Mouse (Mus musculus) stomach, embryonic 14.5 days (tissue): Measurements from ENCODE around the gene Selenon. TPM values are rescaled to one million over a fixed set of nuclear protein-coding genes. Genes with fewer than 3 reads are reported as not detected.

ENCODE experiments used
- ATAC-seq: fragments of 200-750 bp; cut with Nextera tagmentation; 2 replicates; pipeline ENCODE4 v1.8.0; 2017; ENCODE audit warnings: low read depth, moderate TSS enrichment; ENCODE audit not compliant: insufficient number of reproducible peaks, insufficient read depth, low FRiP score
- H3K27ac ChIP-seq: fragments of 300-500 bp; sonication (generic); 2 replicates; pipeline ENCODE4 v1.5.1; 2014; ENCODE audit warnings: mild to moderate bottlenecking, low read length, moderate library complexity, mixed read lengths
- H3K27me3 ChIP-seq: fragments of 300-500 bp; sonication (generic); 2 replicates; pipeline ENCODE4 v1.6.1; 2014; ENCODE audit warnings: low read length, control low read depth, mixed read lengths; ENCODE audit not compliant: control insufficient read depth, insufficient read depth
- H3K36me3 ChIP-seq: fragments of 300-500 bp; sonication (generic); 2 replicates; pipeline ENCODE4 v1.6.1; 2014; ENCODE audit warnings: mild to moderate bottlenecking, control low read depth, low read length, moderate library complexity, mixed read lengths; ENCODE audit not compliant: control insufficient read depth, insufficient read depth
- H3K4me1 ChIP-seq: fragments of 300-500 bp; sonication (generic); 2 replicates; pipeline ENCODE4 v1.6.1; 2014; ENCODE audit warnings: low read length, control low read depth, mixed read lengths; ENCODE audit not compliant: control insufficient read depth, insufficient read depth
- H3K4me2 ChIP-seq: fragments of 300-500 bp; sonication (generic); replicated peaks from 2 replicates; pipeline ENCODE4 v1.6.1; 2014; ENCODE audit warnings: low read depth, low read length, control low read depth
- H3K4me3 ChIP-seq: fragments of 300-500 bp; sonication (generic); 2 replicates; pipeline ENCODE4 v1.5.1; 2014; ENCODE audit warnings: low read depth, low read length, control low read depth
- H3K9ac ChIP-seq: fragments of 300-500 bp; sonication (generic); replicated peaks from 2 replicates; pipeline ENCODE4 v1.6.1; 2014; ENCODE audit warnings: low read depth, mild to moderate bottlenecking, control low read depth, low read length, moderate library complexity, mixed read lengths
- H3K9me3 ChIP-seq: fragments of 300-500 bp; sonication (generic); 2 replicates; pipeline ENCODE4 v1.6.1; 2016; ENCODE audit warnings: low read depth, low read length, control low read depth; ENCODE audit not compliant: control insufficient read depth
- WGBS: fragments of 180-500 bp; shearing (Covaris S2); extraction: QIAGEN DNeasy Blood & Tissue Kit; methylation state at CpG from one replicate; pipeline ENCODE4 v1.1.7; 2014; 5-methylcytosine and 5-hydroxymethylcytosine counted together
- polyA plus RNA-seq: library from polyadenylated mRNA; unstranded; fragments of >200 nt; fragmentation: Nextera tagmentation; extraction: Ambion mirVana; gene quantifications from 2 replicates; pipeline ENCODE4 v1.2.1, GENCODE M21; 2014

The Selenon gene
- 17.4 and 21.6 TPM in 2 replicates for polyA plus RNA-seq

DNA sequence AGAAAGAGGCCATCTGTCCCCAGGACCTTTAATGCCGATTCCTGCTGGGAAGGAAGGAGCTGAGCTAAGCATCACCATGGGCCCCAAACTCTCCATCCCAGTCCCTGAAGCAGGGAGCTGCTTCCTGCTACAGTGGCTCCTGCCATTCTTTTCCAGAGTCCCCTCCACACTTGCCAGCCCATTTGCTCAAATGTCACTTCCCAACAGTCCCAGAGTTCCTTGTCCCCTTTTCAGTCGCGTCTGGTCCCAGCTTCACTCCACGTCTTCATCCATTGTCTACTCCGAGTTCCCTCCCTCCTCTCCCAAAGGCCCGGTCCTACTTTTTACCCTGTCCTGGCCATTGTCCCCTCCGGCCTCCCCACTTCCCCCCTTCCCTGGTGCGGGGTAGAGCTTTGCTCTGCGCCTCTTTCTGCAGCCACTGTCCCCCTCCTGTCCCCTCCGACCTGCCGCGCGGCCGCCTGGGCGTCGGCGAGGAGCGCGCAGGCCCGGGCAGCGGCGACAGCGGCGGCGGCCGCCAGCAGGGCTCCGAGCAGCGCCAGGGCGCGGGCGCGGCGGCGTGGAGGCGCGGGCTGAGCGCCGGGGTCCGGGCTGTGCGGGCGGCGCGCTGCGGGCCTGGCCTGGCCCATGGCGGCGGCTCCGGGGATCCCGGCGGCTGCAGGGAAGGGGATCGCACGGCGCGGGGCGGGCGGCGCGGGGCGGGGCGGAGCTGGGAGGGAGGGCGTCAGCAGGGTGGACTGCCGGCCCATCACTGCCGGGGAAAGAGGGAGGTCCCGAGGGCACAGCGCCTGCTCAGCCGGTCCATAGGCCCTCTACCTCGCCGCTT, at the start of gene Selenon:
Selenon (minus strand) TSS at position 673 of the 823 bp plus-strand sequence.
- Histone ChIP-seq H3K4me3 (peak within 1 kb of the TSS; percentile 60), H3K27ac (peak within 1 kb of the TSS; percentile 53), H3K27me3 (no peaks in the 10 kb centered on the region), H3K4me2 (peak within 1 kb of the TSS; percentile 50), H3K36me3 (peaks cover 9% of the 10 kb centered on the region), H3K4me1 (peaks cover 12% of the 10 kb centered on the region; the same call in 1 of the 2 replicates), H3K9me3 (peaks cover 9% of the 10 kb centered on the region), H3K9ac (peak within 1 kb of the TSS; percentile 90)
- WGBS: under 1% methylated on average over 63 of the region's 67 CpGs
- peak; percentile 89; the same call in 1 of the 2 replicates for ATAC-seq

DNA sequence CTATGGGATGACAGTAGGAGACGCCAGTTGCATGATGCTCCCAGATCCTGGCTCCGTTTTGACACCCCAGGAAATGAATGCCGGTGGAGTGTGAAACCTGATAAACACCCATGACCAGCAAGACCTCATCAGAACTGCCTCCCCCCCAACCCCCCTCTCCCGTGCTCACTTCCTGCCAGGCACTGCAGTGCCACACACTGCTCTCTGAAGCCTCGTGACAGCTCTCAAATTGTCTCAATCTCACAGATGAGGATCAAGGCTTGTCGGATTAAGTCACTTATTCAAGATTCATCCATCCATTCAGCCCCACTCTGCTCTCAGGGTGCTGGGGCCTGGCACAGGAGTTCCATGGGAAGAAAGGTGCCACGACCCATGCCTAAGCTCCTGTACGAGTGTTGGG, 49.4 kb upstream of the Selenon start:
- no peaks in the 10 kb centered on the region for H3K9me3 ChIP-seq
- H3K4me3 ChIP-seq: no peak overlapping the region
- H3K4me1 ChIP-seq: 0 out of 2 replicates have a peak, but pooled peaks cover 8% of the 10 kb centered on the region
- ATAC-seq: no peak
- H3K27me3 ChIP-seq: no peaks in the 10 kb centered on the region
- H3K9ac ChIP-seq: no peak overlapping the region
- no peaks in the 10 kb centered on the region for H3K36me3 ChIP-seq
- H3K4me2 ChIP-seq: no peak overlapping the region
- WGBS: 40% methylated on average over 8 of the region's 8 CpGs
- no peak overlapping the region for H3K27ac ChIP-seq

DNA sequence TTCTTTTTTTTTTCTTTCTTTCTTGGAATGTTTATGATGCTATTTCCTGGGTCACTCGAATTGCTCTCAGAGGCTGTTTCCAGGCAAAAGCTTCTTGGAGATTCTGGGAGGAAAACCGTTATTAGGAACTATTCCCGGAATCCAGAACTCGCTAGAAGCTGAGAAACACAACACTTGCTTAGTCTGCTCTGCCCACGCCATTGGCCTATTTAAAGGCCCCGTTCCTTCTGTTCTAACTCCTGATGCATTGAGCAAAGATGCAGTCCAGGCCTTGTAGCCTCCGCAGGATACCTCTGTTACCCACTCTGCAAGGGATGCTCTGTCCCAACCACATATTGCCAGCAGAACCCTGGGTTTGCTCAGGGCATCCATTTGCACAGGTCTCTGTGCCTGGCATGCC, 48.8 kb upstream of the Selenon start:
- Histone ChIP-seq H3K4me3 (no peak overlapping the region), H3K27me3 (no peaks in the 10 kb centered on the region), H3K36me3 (no peaks in the 10 kb centered on the region), H3K27ac (no peak overlapping the region), H3K4me2 (no peak overlapping the region), H3K4me1 (0 out of 2 replicates have a peak, but pooled peaks cover 8% of the 10 kb centered on the region), H3K9me3 (no peaks in the 10 kb centered on the region), H3K9ac (no peak overlapping the region)
- ATAC-seq: no peak
- 57% methylated on average over 7 of the region's 7 CpGs for WGBS

DNA sequence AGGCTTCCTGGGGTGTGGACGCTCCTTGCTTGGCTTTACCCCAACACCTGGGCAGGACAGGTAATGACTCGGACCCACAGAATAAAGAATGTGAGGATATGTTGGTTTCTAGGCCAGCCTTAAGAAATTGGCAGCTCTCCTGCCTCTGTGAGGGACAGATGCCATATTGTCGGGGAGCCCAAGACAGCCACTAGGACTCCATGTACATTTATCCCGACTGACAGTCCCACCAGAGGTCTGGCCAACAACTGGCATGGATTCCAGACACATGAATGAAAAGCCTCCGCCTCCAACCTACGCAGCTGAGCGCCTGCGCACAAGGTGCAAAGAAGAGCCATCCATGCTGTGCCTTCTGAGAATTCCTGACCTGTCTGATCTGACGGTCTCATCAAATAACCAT, 48.1 kb upstream of the Selenon start:
- Histone ChIP-seq H3K9me3 (no peaks in the 10 kb centered on the region), H3K9ac (no peak overlapping the region), H3K4me3 (no peak overlapping the region), H3K4me2 (no peak overlapping the region), H3K36me3 (no peaks in the 10 kb centered on the region), H3K27me3 (no peaks in the 10 kb centered on the region), H3K4me1 (0 out of 2 replicates have a peak, but pooled peaks cover 8% of the 10 kb centered on the region), H3K27ac (no peak overlapping the region)
- 91% methylated on average over 9 of the region's 9 CpGs for WGBS
- no peak for ATAC-seq

DNA sequence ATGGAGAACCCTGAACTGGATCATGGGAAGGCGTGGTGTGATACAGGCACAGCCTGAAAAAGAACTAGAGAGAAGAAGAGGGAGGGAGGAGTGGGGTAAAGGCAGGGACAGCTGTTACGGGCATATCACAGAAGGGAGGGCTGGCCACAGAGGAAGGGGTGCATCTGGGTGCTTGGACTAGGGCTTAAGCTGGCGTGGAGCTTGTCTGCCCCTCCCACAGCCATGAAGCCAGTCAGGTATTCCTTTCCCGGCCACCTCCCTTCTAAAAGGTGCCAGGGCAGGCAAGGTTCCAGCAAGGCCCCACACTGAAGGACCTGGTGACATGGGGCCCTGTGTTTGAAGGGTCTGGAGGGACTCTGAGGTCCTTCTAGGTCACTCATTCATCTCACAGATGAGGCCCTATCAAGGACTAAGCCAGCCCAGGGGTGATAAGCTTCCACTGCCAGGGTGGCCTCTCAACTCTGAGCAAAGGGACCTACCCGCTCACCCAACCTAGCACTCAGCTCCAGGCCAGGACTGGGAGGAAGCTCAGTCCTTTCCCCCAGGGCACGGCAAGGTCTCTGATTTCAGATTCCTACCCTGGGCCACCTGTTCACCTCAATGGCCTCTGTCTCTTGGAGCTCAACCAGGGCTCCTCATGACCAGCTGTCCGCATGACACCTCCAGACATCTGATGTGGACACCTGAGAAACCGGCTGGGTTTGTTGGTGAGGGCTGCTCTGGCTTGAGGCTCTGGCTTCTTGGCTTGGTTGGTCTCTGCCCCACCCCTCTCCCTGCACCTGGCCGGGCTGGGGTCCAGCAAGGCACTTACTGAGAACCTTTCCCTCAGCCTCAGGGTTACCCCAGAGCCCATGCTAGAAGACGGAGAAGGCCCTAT, 45.1 kb upstream of the Selenon start:
- ATAC-seq: no peak
- Histone ChIP-seq H3K9me3 (no peaks in the 10 kb centered on the region), H3K4me1 (0 out of 2 replicates have a peak, but pooled peaks cover 8% of the 10 kb centered on the region), H3K27me3 (no peaks in the 10 kb centered on the region), H3K27ac (no peak overlapping the region), H3K4me3 (no peak overlapping the region), H3K4me2 (no peak overlapping the region), H3K9ac (no peak overlapping the region), H3K36me3 (no peaks in the 10 kb centered on the region)
- WGBS: 77% methylated on average over 10 of the region's 10 CpGs

DNA sequence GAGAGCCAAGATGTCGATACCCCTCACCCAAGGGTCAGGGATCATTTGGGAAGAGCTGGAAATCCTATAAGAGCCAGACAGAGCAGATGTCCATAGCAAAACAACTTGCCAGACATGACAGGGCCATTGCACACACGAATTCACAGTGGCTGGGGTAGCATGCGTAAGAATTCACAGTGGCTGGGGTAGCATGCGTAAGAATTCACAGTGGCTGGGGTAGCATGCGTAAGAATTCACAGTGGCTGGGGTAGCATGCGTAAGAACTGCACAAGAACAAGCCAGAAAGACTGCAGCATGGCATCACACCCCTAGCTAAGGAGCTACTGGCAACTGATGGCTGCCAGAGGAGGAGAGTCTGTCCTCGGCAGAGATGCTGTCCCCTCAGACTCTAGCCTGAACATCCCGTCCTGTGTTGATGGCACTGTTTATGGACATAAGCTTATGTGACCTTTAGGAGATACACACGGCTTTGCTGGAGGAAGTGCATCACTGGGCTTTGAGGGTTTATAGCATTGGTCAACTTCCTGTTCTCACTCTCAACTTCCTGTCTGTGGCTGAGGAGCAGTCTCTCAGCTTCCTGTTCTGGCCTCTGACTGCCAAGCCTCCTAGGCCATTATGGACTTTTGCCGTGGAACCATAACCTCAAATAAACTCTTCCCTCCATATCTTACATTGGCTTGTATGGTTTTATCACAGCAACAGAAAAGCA, 42.9 kb upstream of the Selenon start:
- WGBS: 90% methylated on average over 10 of the region's 10 CpGs
- Histone ChIP-seq H3K36me3 (no peaks in the 10 kb centered on the region), H3K27ac (no peak overlapping the region), H3K4me2 (no peak overlapping the region), H3K9ac (no peak overlapping the region), H3K4me1 (0 out of 2 replicates have a peak, but pooled peaks cover 3% of the 10 kb centered on the region), H3K9me3 (no peaks in the 10 kb centered on the region), H3K27me3 (no peaks in the 10 kb centered on the region), H3K4me3 (no peak overlapping the region)
- no peak for ATAC-seq

DNA sequence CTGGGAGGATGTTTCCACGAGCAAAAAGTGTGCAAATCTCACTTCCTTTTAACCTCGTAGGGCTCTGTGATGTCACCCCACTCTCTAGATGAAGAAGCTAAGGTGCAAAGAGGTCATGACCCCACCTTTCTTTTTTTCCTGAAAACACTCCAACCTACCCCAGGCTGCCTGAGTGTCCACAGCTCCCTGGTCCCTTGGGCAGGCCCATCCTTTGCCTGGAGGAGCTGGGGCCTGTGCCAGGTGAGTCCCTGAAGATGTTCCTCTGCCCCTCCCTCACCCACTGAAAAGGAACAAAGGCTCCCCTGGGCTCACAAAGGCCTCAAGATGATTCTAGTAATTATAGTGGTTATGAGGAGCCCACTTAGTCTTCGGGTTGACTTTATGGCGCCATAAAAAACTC, 40.5 kb upstream of the Selenon start:
- 72% methylated on average over 4 of the region's 4 CpGs for WGBS
- no peaks in the 10 kb centered on the region for H3K9me3 ChIP-seq
- no peak overlapping the region for H3K27ac ChIP-seq
- H3K36me3 ChIP-seq: no peaks in the 10 kb centered on the region
- H3K4me3 ChIP-seq: no peak overlapping the region
- H3K9ac ChIP-seq: no peak overlapping the region
- H3K4me2 ChIP-seq: no peak overlapping the region
- ATAC-seq: no peak
- no peaks in the 10 kb centered on the region for H3K27me3 ChIP-seq
- H3K4me1 ChIP-seq: 0 out of 2 replicates have a peak, but pooled peaks cover 3% of the 10 kb centered on the region
